Mouse (Mus musculus) limb, embryonic 14.5 days (tissue): ENCODE measurements at regions not wholly inside any gene's neighbourhood (a gene's known extent, or its start where the extent isn't known, plus 50 kb on each side); places are given as distances from the start of the nearest gene placed in this dataset.

Experiments used
- ATAC-seq: fragments of 200-750 bp; cut with Nextera tagmentation; 2 replicates; pipeline ENCODE4 v1.8.0; 2017; ENCODE audit warnings: low read depth, moderate number of reproducible peaks, moderate TSS enrichment; ENCODE audit not compliant: low FRiP score
- DNase-seq: peaks from one replicate; pipeline ENCODE4 v3.0.0-alpha.2; 2015; ENCODE audit warnings: low spot score
- H3K27ac ChIP-seq: fragments of 300-500 bp; sonication (generic); replicated peaks from 2 replicates; pipeline ENCODE4 v1.5.1; 2014; ENCODE audit warnings: low read depth, mild to moderate bottlenecking, low read length, moderate library complexity, mixed read lengths
- H3K27me3 ChIP-seq: fragments of 300-500 bp; sonication (generic); 2 replicates; pipeline ENCODE4 v1.6.1; 2014; ENCODE audit warnings: low read length, mixed read lengths; ENCODE audit not compliant: control insufficient read depth, insufficient read depth
- H3K36me3 ChIP-seq: fragments of 300-500 bp; sonication (generic); 2 replicates; pipeline ENCODE4 v1.6.1; 2014; ENCODE audit warnings: mild to moderate bottlenecking, low read length, moderate library complexity, mixed read lengths; ENCODE audit not compliant: control insufficient read depth, insufficient read depth
- H3K4me1 ChIP-seq: fragments of 300-500 bp; sonication (generic); 2 replicates; pipeline ENCODE4 v1.6.1; 2014; ENCODE audit warnings: antibody characterized with exemption, low read length, mixed read lengths; ENCODE audit not compliant: control insufficient read depth, insufficient read depth
- H3K4me2 ChIP-seq: fragments of 300-500 bp; sonication (generic); replicated peaks from 2 replicates; pipeline ENCODE4 v1.6.1; 2014; ENCODE audit warnings: low read depth, mild to moderate bottlenecking, low read length, moderate library complexity; ENCODE audit not compliant: severe bottlenecking
- H3K4me3 ChIP-seq: fragments of 300-500 bp; sonication (generic); replicated peaks from 2 replicates; pipeline ENCODE4 v1.5.1; 2014; ENCODE audit warnings: low read length
- H3K9ac ChIP-seq: fragments of 300-500 bp; sonication (generic); 2 replicates; pipeline ENCODE4 v1.6.1; 2014; ENCODE audit warnings: mild to moderate bottlenecking, low read depth, low read length, moderate library complexity; ENCODE audit not compliant: severe bottlenecking
- H3K9me3 ChIP-seq: fragments of 300-500 bp; sonication (generic); 2 replicates; pipeline ENCODE4 v1.6.1; 2016; ENCODE audit warnings: low read length; ENCODE audit not compliant: control insufficient read depth
- POLR2A ChIP-seq: fragments of 200-500 bp; IDR thresholded peaks from 2 replicates; pipeline ENCODE4 v1.8.0; 2012; ENCODE audit warnings: inconsistent platforms, mild to moderate bottlenecking, moderate library complexity, borderline replicate concordance; ENCODE audit not compliant: insufficient read depth, insufficient read length; ENCODE audit errors: extremely low read depth
- WGBS: fragments of 180-500 bp; shearing (Covaris S2); extraction: QIAGEN DNeasy Blood & Tissue Kit; methylation state at CpG from one replicate; pipeline ENCODE4 v1.1.7; 2014; 5-methylcytosine and 5-hydroxymethylcytosine counted together

DNA sequence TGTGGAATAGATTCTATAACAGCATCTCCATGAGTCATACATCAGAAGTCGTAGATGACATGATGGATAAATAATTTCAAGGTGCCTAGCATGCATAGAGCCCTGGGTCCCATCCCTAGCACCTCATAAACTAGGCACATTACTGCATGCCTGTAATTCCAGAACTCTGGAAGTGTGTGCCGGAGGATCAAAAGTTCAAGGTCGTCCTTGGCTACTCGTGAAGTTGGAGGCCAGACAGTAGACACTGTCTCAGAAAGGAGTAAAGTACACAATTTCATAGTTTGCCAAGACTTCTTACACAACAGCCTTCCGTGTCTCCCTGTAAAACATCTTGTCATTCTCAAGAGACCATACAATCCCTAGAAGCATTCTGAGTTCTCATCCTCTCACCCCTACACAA lies 63.5 kb upstream of the Neo1 start:
- H3K36me3 ChIP-seq = no peaks in the 10 kb centered on the region

DNA sequence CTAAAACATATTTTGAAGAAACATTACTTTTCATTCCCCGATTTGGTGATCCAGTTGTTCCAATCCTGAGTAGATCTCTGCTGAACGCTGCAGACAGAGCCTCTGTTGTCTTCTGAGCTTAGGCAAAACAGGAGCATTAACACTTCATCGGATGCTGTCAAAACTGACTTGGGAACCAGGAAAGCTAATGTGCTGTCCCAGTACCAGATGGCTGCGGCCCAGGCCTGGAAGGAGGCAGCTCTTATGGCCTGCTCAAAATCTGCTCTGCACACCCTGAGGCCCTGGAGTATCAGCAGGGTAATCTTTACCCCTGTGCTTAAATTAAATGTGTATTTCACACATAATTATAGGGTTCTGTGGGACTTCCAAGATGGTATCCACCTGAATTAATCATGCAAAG lies 61.3 kb upstream of the Neo1 start:
- Histone ChIP-seq H3K4me2 (no peak overlapping the region), H3K4me3 (no peak overlapping the region), H3K27me3 (no peaks in the 10 kb centered on the region), H3K9ac (no peak overlapping the region), H3K36me3 (no peaks in the 10 kb centered on the region), H3K4me1 (peaks cover 22% of the 10 kb centered on the region), H3K9me3 (no peaks in the 10 kb centered on the region), H3K27ac (0 out of 2 replicates have a peak overlapping the region, but pooled peaks have one; percentile 56)
- 34% methylated on average over 4 of the region's 4 CpGs for WGBS
- ATAC-seq (no peak), DNase-seq (no peak)
- no peak for TF ChIP-seq POLR2A

More for the DNA sequence above, 63.5 kb upstream of the Neo1 start:
- no peaks in the 10 kb centered on the region for H3K9me3 ChIP-seq
- no peak overlapping the region for H3K9ac ChIP-seq
- H3K27ac ChIP-seq = no peak overlapping the region
- ATAC-seq = no peak
- H3K4me2 ChIP-seq = no peak overlapping the region
- peaks cover 10% of the 10 kb centered on the region for H3K4me1 ChIP-seq
- no peak for TF ChIP-seq POLR2A
- WGBS = 45% methylated on average over 5 of the region's 5 CpGs
- no peak for DNase-seq
- H3K27me3 ChIP-seq = no peaks in the 10 kb centered on the region
- H3K4me3 ChIP-seq = no peak overlapping the region

DNA sequence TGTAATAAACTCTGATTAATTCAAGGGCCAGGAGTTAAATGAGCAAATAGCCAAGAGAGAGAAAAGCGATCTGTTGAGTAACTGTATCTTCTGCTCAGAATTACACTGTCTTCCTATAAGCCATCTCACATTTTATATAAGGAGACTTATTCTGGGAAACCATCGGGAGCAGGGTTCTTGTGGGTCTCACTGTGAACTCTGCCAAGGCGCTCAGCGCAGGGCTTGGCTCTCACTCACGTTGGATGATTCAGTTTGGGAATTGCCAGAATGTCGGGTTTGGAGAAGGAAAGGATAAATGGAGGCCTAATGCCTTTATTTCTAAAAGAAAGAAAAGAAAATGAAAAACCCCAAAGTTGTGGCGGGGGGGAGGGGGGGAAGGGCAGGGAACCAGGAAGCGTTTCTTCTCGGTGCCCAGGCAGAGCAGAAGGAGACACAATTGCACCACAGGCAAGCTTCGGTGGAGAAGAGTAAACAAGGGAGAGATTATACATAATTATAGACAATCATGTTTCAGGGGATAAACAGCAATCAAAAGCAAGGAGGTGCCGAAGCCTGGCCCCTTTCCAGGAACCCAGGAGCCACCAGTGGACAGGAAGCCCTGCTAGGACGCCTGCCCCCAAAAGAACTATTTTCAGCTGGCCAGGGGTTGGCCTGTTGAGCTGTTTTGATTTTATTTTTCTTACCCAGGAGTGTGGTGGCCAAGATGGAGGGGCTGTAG lies 60.5 kb upstream of the Neo1 start:
- H3K27ac ChIP-seq = no peak overlapping the region
- DNase-seq = no peak

DNA sequence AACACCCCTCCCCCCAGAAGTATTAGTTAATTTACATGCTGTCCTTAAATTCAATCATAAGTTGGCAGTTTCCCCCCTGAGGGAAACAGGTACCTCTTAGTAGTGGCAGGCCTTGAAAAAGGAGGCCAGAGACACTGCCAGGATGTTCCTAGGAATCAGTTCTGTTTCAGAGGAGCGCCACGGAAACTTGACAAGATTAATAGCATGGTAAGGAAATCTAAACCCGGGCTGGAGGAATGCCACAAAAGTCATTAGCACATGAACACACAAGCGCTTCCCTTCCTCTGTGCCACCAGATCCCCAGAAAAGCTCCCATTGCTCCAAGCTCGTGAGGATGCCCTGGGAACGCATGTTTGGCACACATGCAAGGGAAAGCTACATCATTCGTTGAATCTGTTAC lies 59.4 kb upstream of the Neo1 start:
- no peak for TF ChIP-seq POLR2A
- no peak overlapping the region for H3K27ac ChIP-seq
- no peak overlapping the region for H3K4me2 ChIP-seq
- ATAC-seq (no peak), DNase-seq (no peak)
- H3K4me1 ChIP-seq = peaks cover 22% of the 10 kb centered on the region
- H3K9ac ChIP-seq = no peak overlapping the region
- no peak overlapping the region for H3K4me3 ChIP-seq
- no peaks in the 10 kb centered on the region for H3K27me3 ChIP-seq
- H3K36me3 ChIP-seq = no peaks in the 10 kb centered on the region
- H3K9me3 ChIP-seq = no peaks in the 10 kb centered on the region
- 74% methylated on average over 7 of the region's 7 CpGs for WGBS

More for the DNA sequence above, 60.5 kb upstream of the Neo1 start:
- TF ChIP-seq POLR2A = no peak
- H3K9me3 ChIP-seq = no peaks in the 10 kb centered on the region
- H3K27me3 ChIP-seq = no peaks in the 10 kb centered on the region
- H3K4me2 ChIP-seq = no peak overlapping the region
- H3K36me3 ChIP-seq = no peaks in the 10 kb centered on the region
- H3K4me1 ChIP-seq = peaks cover 22% of the 10 kb centered on the region
- 56% methylated on average over 12 of the region's 12 CpGs for WGBS
- no peak overlapping the region for H3K9ac ChIP-seq
- no peak for ATAC-seq
- H3K4me3 ChIP-seq = no peak overlapping the region

DNA sequence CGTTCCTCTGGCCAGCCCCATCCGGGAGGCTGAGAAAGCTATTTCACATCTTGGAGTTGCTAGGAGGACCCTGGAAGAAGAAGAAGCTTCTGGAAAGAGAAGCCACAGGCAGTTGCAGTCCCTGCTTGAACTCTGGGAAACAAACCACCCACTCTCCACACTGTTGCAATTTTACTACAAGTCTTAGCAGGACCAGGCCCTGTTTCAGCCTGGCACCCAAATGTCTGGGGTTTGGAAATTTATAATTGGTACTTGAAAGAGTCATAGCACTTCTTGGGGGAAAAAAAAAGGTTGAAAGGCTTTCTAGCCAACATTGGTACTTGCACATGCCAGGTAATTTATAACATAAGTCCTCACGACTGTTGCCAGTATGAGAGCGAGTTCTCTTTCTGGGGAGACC lies 57.9 kb upstream of the Neo1 start:
- H3K9me3 ChIP-seq = no peaks in the 10 kb centered on the region
- 0 out of 2 replicates have a peak overlapping the region, but pooled peaks have one; percentile 40 for H3K27ac ChIP-seq

More for the DNA sequence above, 57.9 kb upstream of the Neo1 start:
- Histone ChIP-seq H3K36me3 (no peaks in the 10 kb centered on the region), H3K27me3 (no peaks in the 10 kb centered on the region), H3K9ac (no peak overlapping the region), H3K4me1 (peaks cover 22% of the 10 kb centered on the region), H3K4me2 (no peak overlapping the region), H3K4me3 (no peak overlapping the region)
- DNase-seq (no peak), ATAC-seq (no peak)
- no peak for TF ChIP-seq POLR2A
- 43% methylated on average over 4 of the region's 4 CpGs for WGBS
